Mouse (Mus musculus) CH12.LX (cell line): ENCODE measurements at regions not wholly inside any gene's neighbourhood (a gene's known extent, or its start where the extent isn't known, plus 50 kb on each side); places are given as distances from the start of the nearest gene placed in this dataset.

ENCODE experiments used
- DNase-seq: peaks from one replicate; pipeline ENCODE4 v3.0.0-alpha.2; 2013; ENCODE audit errors: extremely low read depth
- H3K27ac ChIP-seq: 2 replicates; pipeline ENCODE4 v1.5.1; 2012; ENCODE audit warnings: low read depth, mild to moderate bottlenecking, control low read depth, moderate library complexity; ENCODE audit not compliant: insufficient read depth
- H3K27me3 ChIP-seq: replicated peaks from 2 replicates; pipeline ENCODE3; 2012; ENCODE audit warnings: inconsistent platforms
- H3K36me3 ChIP-seq, 2 experiments: replicated peaks in 1 of 2; 2 replicates each; pipeline versions ENCODE3 to v1.6.1; 2012; ENCODE audit warnings: inconsistent platforms in 1 of 2, low read length in 1 of 2, mild to moderate bottlenecking in 1 of 2, mixed read lengths in 1 of 2, moderate library complexity in 1 of 2; ENCODE audit not compliant: control insufficient read depth in 1 of 2, insufficient read depth in 1 of 2
- H3K4me1 ChIP-seq, 2 experiments: 2 replicates each; pipeline ENCODE4 v1.6.1; 2012; ENCODE audit warnings: inconsistent platforms in 1 of 2, moderate library complexity in 1 of 2; ENCODE audit not compliant: insufficient read depth in 2 of 2, control insufficient read depth in 1 of 2
- H3K4me2 ChIP-seq: 2 replicates; pipeline ENCODE4 v1.6.1; 2012; ENCODE audit warnings: low read depth, mild to moderate bottlenecking, control low read depth; ENCODE audit not compliant: poor library complexity, insufficient read depth, severe bottlenecking
- H3K4me3 ChIP-seq, 3 experiments: fragments of 150-350 bp in 1 of 3; sonication (generic) in 1 of 3; replicated peaks in 1 of 3; 2 replicates each; pipeline versions ENCODE3 to v1.5.1; 2011 to 2012; ENCODE audit warnings: low read depth in 2 of 3, low read length in 2 of 3, mild to moderate bottlenecking in 2 of 3, moderate library complexity in 2 of 3, control low read depth in 1 of 3, improper control_type of control experiment in 1 of 3, inconsistent platforms in 1 of 3, mixed read lengths in 1 of 3; ENCODE audit not compliant: poor library complexity in 1 of 3
- H3K79me2 ChIP-seq: replicated peaks from 2 replicates; pipeline ENCODE4 v1.6.1; 2012; ENCODE audit warnings: mild to moderate bottlenecking, moderate library complexity; ENCODE audit not compliant: control insufficient read depth, poor library complexity, insufficient read depth, severe bottlenecking; ENCODE audit errors: extremely low read depth
- H3K9ac ChIP-seq: 2 replicates; pipeline ENCODE4 v1.6.1; 2012; ENCODE audit warnings: low read depth, mild to moderate bottlenecking, control low read depth, moderate library complexity; ENCODE audit not compliant: insufficient read depth
- H3K9me3 ChIP-seq: replicated peaks from 2 replicates; pipeline ENCODE3; 2012; ENCODE audit warnings: low read length, inconsistent platforms, mixed read lengths
- CHD1 ChIP-seq: IDR thresholded peaks from 2 replicates; pipeline ENCODE4 v1.6.1; 2012; ENCODE audit warnings: low read depth, low read length, improper control_type of control experiment, inconsistent platforms
- CHD2 ChIP-seq: IDR thresholded peaks from 2 replicates; pipeline ENCODE4 v1.6.1; 2011; ENCODE audit warnings: low read length, improper control_type of control experiment
- CTCF ChIP-seq, 2 experiments: IDR thresholded peaks in 1 of 2; conservative IDR thresholded peaks in 1 of 2; 2 replicates each; pipeline ENCODE4 v1.5.1; 2011 to 2012; ENCODE audit warnings: low read depth in 2 of 2, low read length in 2 of 2, improper control_type of control experiment in 1 of 2, inconsistent platforms in 1 of 2, mild to moderate bottlenecking in 1 of 2, moderate library complexity in 1 of 2
- E2F4 ChIP-seq: IDR thresholded peaks from 2 replicates; pipeline ENCODE4 v1.6.1; 2011; ENCODE audit warnings: low read depth, low read length, improper control_type of control experiment; ENCODE audit not compliant: insufficient replicate concordance
- EP300 ChIP-seq: IDR thresholded peaks from 2 replicates; pipeline ENCODE4 v1.6.1; 2011; ENCODE audit warnings: low read length, improper control_type of control experiment
- ETS1 ChIP-seq: conservative IDR thresholded peaks from 2 replicates; pipeline ENCODE4 v1.6.1; 2012; ENCODE audit warnings: low read depth, mild to moderate bottlenecking, inconsistent platforms, low read length, improper control_type of control experiment, moderate library complexity
- GABPA ChIP-seq: IDR thresholded peaks from 2 replicates; pipeline ENCODE4 v1.6.1; 2012; ENCODE audit warnings: low read depth, low read length, improper control_type of control experiment, inconsistent platforms; ENCODE audit not compliant: insufficient replicate concordance
- HCFC1 ChIP-seq: IDR thresholded peaks from 2 replicates; pipeline ENCODE4 v1.6.1; 2012; ENCODE audit warnings: low read depth, mild to moderate bottlenecking, inconsistent platforms, low read length, improper control_type of control experiment
- IRF4 ChIP-seq: IDR thresholded peaks from 2 replicates; pipeline ENCODE4 v1.6.1; 2014; ENCODE audit warnings: low read depth, mild to moderate bottlenecking, inconsistent platforms, low read length, improper control_type of control experiment
- JUND ChIP-seq: conservative IDR thresholded peaks from 2 replicates; pipeline ENCODE4 v1.6.1; 2011; ENCODE audit warnings: low read depth, low read length, improper control_type of control experiment
- MAFK ChIP-seq: IDR thresholded peaks from 2 replicates; pipeline ENCODE4 v1.6.1; 2011; ENCODE audit warnings: low read length, improper control_type of control experiment; ENCODE audit not compliant: insufficient replicate concordance
- MAX ChIP-seq: IDR thresholded peaks from 2 replicates; pipeline ENCODE4 v1.6.1; 2011; ENCODE audit warnings: low read length, improper control_type of control experiment
- MAZ ChIP-seq: IDR thresholded peaks from 2 replicates; pipeline ENCODE4 v1.6.1; 2012; ENCODE audit warnings: low read depth, mild to moderate bottlenecking, inconsistent platforms, low read length, improper control_type of control experiment, moderate library complexity
- MEF2A ChIP-seq: IDR thresholded peaks from 2 replicates; pipeline ENCODE4 v1.6.1; 2014; ENCODE audit warnings: low read depth, mild to moderate bottlenecking, inconsistent platforms, low read length, improper control_type of control experiment, borderline replicate concordance
- MXI1 ChIP-seq: IDR thresholded peaks from 2 replicates; pipeline ENCODE4 v1.6.1; 2011; ENCODE audit warnings: mild to moderate bottlenecking, low read depth, low read length, improper control_type of control experiment
- MYC ChIP-seq: IDR thresholded peaks from 2 replicates; pipeline ENCODE4 v1.6.1; 2011; ENCODE audit warnings: low read depth, mild to moderate bottlenecking, improper control_type of control experiment, low read length
- PAX5 ChIP-seq: IDR thresholded peaks from 2 replicates; pipeline ENCODE4 v1.6.1; 2012; ENCODE audit warnings: low read length, inconsistent platforms, mixed read lengths
- RCOR1 ChIP-seq: conservative IDR thresholded peaks from 2 replicates; pipeline ENCODE4 v1.6.1; 2012; ENCODE audit warnings: low read depth, mild to moderate bottlenecking, inconsistent platforms, low read length, improper control_type of control experiment
- SIN3A ChIP-seq: IDR thresholded peaks from 2 replicates; pipeline ENCODE4 v1.6.1; 2012; ENCODE audit warnings: low read length, improper control_type of control experiment, inconsistent platforms
- SMC3 ChIP-seq: IDR thresholded peaks from 2 replicates; pipeline ENCODE4 v1.6.1; 2011; ENCODE audit warnings: low read depth, low read length, improper control_type of control experiment
- TCF12 ChIP-seq: IDR thresholded peaks from 2 replicates; pipeline ENCODE4 v1.6.1; 2014; ENCODE audit warnings: low read depth, mild to moderate bottlenecking, inconsistent platforms, low read length, improper control_type of control experiment
- UBTF ChIP-seq: IDR thresholded peaks from 2 replicates; pipeline ENCODE4 v1.6.1; 2012; ENCODE audit warnings: low read depth, mild to moderate bottlenecking, inconsistent platforms, low read length, improper control_type of control experiment, moderate library complexity
- ZMIZ1 ChIP-seq: IDR thresholded peaks from 2 replicates; pipeline ENCODE4 v1.6.1; 2012; ENCODE audit warnings: low read depth, mild to moderate bottlenecking, inconsistent platforms, low read length, improper control_type of control experiment
- ZNF384 ChIP-seq: IDR thresholded peaks from 2 replicates; pipeline ENCODE4 v1.6.1; 2012; ENCODE audit warnings: low read depth, low read length, improper control_type of control experiment, inconsistent platforms
- dilution Hi-C: fragments of 300-500 bp; cut with MboI; formaldehyde crosslinking; loops from 2 replicates; pipeline ENCODE4 v1.14.3; 2020; ENCODE audit warnings: low sequenced_read_pairs; ENCODE audit not compliant: extremely low pct_unique_long_range_greater_than_20kb, extremely low pct_ligation_motif_present
- in situ Hi-C: fragments of 300-500 bp; cut with MboI; formaldehyde crosslinking; loops from 3 replicates; pipeline ENCODE4 v1.14.3; 2019; ENCODE audit warnings: low sequenced_read_pairs, low pct_ligation_motif_present, low pct_unique_long_range_greater_than_20kb, mixed read lengths

- Histone ChIP-seq H3K79me2 (no peaks in the 10 kb centered on the region), H3K9ac (no peak overlapping the region), H3K4me3 (peak overlapping the region in 1 of 3 experiments; percentile 12), H3K4me1 (peaks cover 8 to 67% of the 10 kb centered on the region in 2 experiments), H3K27ac (no peak overlapping the region), H3K4me2 (peak overlapping the region; percentile 32), H3K36me3 (no peaks in the 10 kb centered on the region), H3K27me3 (no peaks in the 10 kb centered on the region), H3K9me3 (no peaks in the 10 kb centered on the region)
- dilution Hi-C loops (no loop called here), in situ Hi-C loops (no loop called here)
- peak; percentile 77 for DNase-seq
- peak; percentile 53 for TF ChIP-seq MAX
- peak; percentile 52 for TF ChIP-seq EP300
- TF ChIP-seq MEF2A: 0 out of 2 replicates have a peak, but pooled peaks have one; percentile 10
- TF ChIP-seq JUND: no peak
- TF ChIP-seq IRF4: 0 out of 2 replicates have a peak, but pooled peaks have one; percentile 29
These were observed 174.6 kb downstream of the Cd83 start for GRCm38 (mm10) chr13:43959121-43959572.

- no peak overlapping the region for H3K4me3 ChIP-seq
- H3K27me3 ChIP-seq: no peaks in the 10 kb centered on the region
- DNase-seq: peak; percentile 43
- H3K36me3 ChIP-seq: no peaks in the 10 kb centered on the region
- no peak overlapping the region for H3K9ac ChIP-seq
- H3K4me1 ChIP-seq: peaks cover 8 to 67% of the 10 kb centered on the region in 2 experiments
- in situ Hi-C loops: no loop called here
- no peak overlapping the region for H3K4me2 ChIP-seq
- no peak overlapping the region for H3K27ac ChIP-seq
- no peaks in the 10 kb centered on the region for H3K9me3 ChIP-seq
- TF ChIP-seq ETS1 (0 out of 2 replicates have a peak, but pooled peaks have one; percentile 15), EP300 (no peak)
- H3K79me2 ChIP-seq: no peaks in the 10 kb centered on the region
- dilution Hi-C loops: no loop called here
These were observed 176.6 kb downstream of the Cd83 start for GRCm38 (mm10) chr13:43961047-43961690.

GRCm38 (mm10) chr13:43961987-43962386 lies 177.4 kb downstream of the Cd83 start:
- Histone ChIP-seq H3K9ac (no peak overlapping the region), H3K27ac (no peak overlapping the region; the same call in 1 of the 2 replicates)
- peak; percentile 70 for DNase-seq
- TF ChIP-seq SIN3A (no peak), CTCF (conservative IDR thresholded peaks at IDR 0.05 in 1 of 2, IDR thresholded peaks at IDR 0.05 in 1 of 2; ENCODE audit: low read depth in 2 of 2, low read length in 2 of 2) (no peak), MAZ (no peak), CHD2 (no peak), SMC3 (no peak), MEF2A (0 out of 2 replicates have a peak, but pooled peaks have one; percentile 25), E2F4 (no peak), MAX (peak; percentile 50; the same call in 1 of the 2 replicates), MYC (0 out of 2 replicates have a peak, but pooled peaks have one; percentile 48), IRF4 (peak; percentile 93), TCF12 (no peak), ZMIZ1 (no peak), ZNF384 (no peak), PAX5 (no peak), CHD1 (no peak), RCOR1 (no peak), JUND (no peak), GABPA (no peak), MAFK (no peak), HCFC1 (no peak), MXI1 (no peak; the same call in 1 of the 2 replicates), UBTF (no peak)

More at GRCm38 (mm10) chr13:43961987-43962386, 177.4 kb downstream of the Cd83 start:
- in situ Hi-C loops: no loop called here
- no peaks in the 10 kb centered on the region for H3K36me3 ChIP-seq
- H3K79me2 ChIP-seq: no peaks in the 10 kb centered on the region
- H3K27me3 ChIP-seq: no peaks in the 10 kb centered on the region
- peaks cover 8 to 63% of the 10 kb centered on the region in 2 experiments for H3K4me1 ChIP-seq
- no peaks in the 10 kb centered on the region for H3K9me3 ChIP-seq
- H3K4me3 ChIP-seq: peak overlapping the region in 1 of 3 experiments; percentile 55
- no peak overlapping the region for H3K4me2 ChIP-seq
- dilution Hi-C loops: no loop called here
